Mouse (Mus musculus) testis, adult 2 months (tissue): Measurements from ENCODE around the gene Zmiz2. TPM values are rescaled to one million over a fixed set of nuclear protein-coding genes. Genes with fewer than 3 reads are reported as not detected.
"Not testable (repeated sequence)": the region's sequence is repeated elsewhere in the genome, so short reads cannot be mapped to it uniquely, and the experiment has no call there.

Source experiments
- H3K27ac ChIP-seq: fragments of 200-500 bp; 2 replicates; pipeline ENCODE4 v1.5.1; 2012; ENCODE audit warnings: low read depth, low read length; ENCODE audit not compliant: control insufficient read depth, insufficient read depth
- H3K27me3 ChIP-seq: fragments of 200-500 bp; 2 replicates; pipeline ENCODE4 v1.6.1; 2012; ENCODE audit warnings: mild to moderate bottlenecking, low read length, moderate library complexity; ENCODE audit not compliant: control insufficient read depth, insufficient read depth
- H3K36me3 ChIP-seq: fragments of 200-500 bp; 2 replicates; pipeline ENCODE4 v1.6.1; 2012; ENCODE audit warnings: mild to moderate bottlenecking, low read length; ENCODE audit not compliant: control insufficient read depth, insufficient read depth
- H3K4me1 ChIP-seq: fragments of 200-500 bp; 2 replicates; pipeline ENCODE4 v1.6.1; 2012; ENCODE audit warnings: low read length; ENCODE audit not compliant: control insufficient read depth, insufficient read depth
- H3K4me3 ChIP-seq: fragments of 200-500 bp; 2 replicates; pipeline ENCODE4 v1.5.1; 2012; ENCODE audit warnings: low read depth, mild to moderate bottlenecking, low read length, moderate library complexity, mixed read lengths; ENCODE audit not compliant: control insufficient read depth
- CTCF ChIP-seq: fragments of 200-500 bp; IDR thresholded peaks from 2 replicates; pipeline ENCODE4 v1.5.1; 2012; ENCODE audit warnings: low read depth, mild to moderate bottlenecking, inconsistent platforms, low read length, moderate library complexity; ENCODE audit not compliant: control insufficient read depth, insufficient read depth, insufficient replicate concordance
- POLR2A ChIP-seq: fragments of 200-500 bp; IDR thresholded peaks from 2 replicates; pipeline ENCODE4 v1.6.1; 2012; ENCODE audit warnings: low read depth, mild to moderate bottlenecking, inconsistent platforms, low read length, moderate library complexity; ENCODE audit not compliant: control insufficient read depth
- polyA plus RNA-seq: library from polyadenylated mRNA; depleted of rRNA; stranded (reverse); fragments of >200 nt; gene quantifications from 2 replicates; pipeline ENCODE4 v1.2.3, GENCODE M21; 2012

Gene Zmiz2
- polyA plus RNA-seq, 1 experiment = 160 TPM

DNA sequence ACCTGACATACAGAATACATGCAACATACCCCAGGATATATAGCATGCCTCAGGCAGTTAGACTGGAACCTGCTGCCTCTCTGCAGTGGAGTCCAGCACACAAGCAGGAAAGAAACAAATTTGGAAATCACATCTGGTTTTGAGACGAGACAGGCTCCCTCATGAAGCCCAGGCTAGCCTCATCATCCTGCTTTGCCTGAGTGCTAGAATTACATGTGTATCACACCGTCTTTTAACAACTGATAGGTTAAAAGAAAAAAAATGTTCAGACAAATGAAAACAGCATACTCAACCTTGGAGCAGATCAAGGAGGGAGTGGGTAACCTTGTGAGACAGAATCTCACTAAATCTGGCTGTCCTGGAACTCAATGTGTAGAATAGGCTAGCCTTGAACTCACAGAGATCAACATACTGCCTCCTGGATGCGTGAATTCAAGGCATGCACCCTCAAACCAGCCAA, 18.3 kb downstream of the Zmiz2 start:
- Histone ChIP-seq H3K4me1 (peaks cover 2% of the 10 kb centered on the region), H3K36me3 (peaks cover 2% of the 10 kb centered on the region; the same call in 1 of the 2 replicates), H3K4me3 (no peak overlapping the region), H3K27ac (no peak overlapping the region), H3K27me3 (no peaks in the 10 kb centered on the region)
- TF ChIP-seq POLR2A (no peak), CTCF (no peak)

DNA sequence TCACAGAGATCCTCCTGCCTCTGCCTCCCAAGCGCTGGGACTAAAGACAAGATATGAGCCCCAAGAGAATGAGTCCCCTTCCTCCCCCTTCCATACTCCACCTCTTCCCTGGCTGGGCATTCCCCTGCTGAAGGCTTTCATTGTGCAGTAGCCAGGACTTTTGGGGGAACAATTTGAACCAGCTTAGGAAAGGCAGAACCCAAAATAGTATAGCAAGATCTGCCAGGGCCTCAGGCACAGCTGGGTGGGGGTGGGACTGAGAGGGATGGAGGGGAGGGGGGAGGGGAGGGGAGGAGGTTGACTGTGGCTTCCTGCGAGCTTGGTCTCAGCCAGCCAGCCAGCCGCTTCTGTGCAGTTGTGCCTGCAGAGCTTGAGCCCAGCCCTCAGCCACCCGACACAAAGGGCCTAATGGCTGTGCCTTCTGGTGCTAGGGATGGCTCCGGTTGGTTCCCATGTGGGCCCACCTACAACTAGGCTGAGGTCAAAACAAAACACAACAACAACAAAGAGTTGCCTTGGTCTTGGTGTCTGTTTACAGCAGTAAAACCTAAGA, 21.3 kb downstream of the Zmiz2 start:
- Histone ChIP-seq H3K27ac (no peak overlapping the region), H3K4me3 (no peak overlapping the region), H3K27me3 (no peaks in the 10 kb centered on the region), H3K4me1 (peaks cover 8% of the 10 kb centered on the region), H3K36me3 (no peaks in the 10 kb centered on the region)
- TF ChIP-seq CTCF (no peak), POLR2A (no peak)

DNA sequence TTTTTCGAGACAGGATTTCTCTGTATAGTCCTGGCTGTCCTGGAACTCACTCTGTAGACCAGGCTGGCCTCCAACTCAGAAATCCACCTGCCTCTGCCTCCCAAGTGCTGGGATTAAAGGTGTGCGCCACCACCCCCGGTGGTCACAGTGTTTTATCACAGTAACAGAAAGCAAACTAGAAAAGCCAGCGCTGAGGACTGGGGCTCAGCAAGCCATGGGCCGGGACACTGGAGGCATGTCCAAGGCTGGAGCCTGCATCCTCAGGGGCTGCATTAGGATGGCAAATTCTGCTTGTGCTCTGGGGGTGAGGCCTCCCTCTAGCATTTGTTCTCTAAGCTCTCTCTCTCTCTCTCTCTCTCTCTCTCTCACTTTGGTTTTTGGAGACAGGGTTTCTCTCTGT, 21.9 kb downstream of the Zmiz2 start:
- not testable (repeated sequence) for H3K36me3 ChIP-seq, H3K27ac ChIP-seq, H3K4me3 ChIP-seq, H3K27me3 ChIP-seq, H3K4me1 ChIP-seq

DNA sequence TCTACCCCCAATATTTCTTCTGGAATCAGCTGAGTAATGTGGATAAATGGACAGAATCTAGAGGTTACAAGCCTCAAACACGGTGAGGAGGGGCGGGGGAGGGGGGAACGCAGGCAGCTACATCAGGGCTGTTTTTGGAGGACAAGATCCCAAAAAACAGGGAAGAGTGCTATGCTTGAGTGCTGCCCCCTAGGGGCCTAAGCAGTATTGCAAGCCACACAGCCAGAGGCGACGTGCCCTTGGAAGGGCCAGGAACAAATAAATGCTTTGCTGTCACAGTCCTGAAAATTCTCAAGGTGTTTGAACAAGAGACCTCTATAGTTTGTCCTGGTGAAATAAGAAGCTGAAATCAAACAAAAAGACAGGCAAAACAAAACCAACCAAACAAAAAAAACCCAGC, 22.8 kb downstream of the Zmiz2 start:
- TF ChIP-seq POLR2A = 0 out of 2 replicates have a peak, but pooled peaks have one; percentile 22
- TF ChIP-seq CTCF = peak; percentile 87
- Histone ChIP-seq H3K27ac (no peak overlapping the region), H3K4me1 (peaks cover 10% of the 10 kb centered on the region), H3K27me3 (no peaks in the 10 kb centered on the region), H3K4me3 (no peak overlapping the region), H3K36me3 (no peaks in the 10 kb centered on the region)

DNA sequence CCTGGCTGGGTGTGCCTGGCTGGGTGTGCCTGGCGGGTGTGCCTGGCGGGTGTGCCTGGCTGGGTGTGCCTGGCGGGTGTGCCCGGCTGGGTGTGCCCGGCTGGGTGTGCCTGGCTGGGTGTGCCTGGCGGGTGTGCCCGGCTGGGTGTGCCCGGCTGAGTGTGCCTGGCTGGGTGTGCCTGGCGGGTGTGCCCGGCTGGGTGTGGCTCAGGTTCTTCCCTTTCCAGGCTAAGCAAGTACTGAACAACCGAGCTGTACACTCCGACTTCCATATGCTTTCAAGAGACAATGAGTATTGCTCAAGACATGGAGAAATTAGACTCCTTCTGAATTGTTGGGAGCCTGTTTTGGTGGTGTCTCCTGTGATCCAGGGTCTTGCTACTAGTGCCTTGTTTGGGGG, 24.4 kb downstream of the Zmiz2 start:
- Histone ChIP-seq H3K27me3 (no peaks in the 10 kb centered on the region), H3K4me1 (peaks cover 10% of the 10 kb centered on the region), H3K4me3 (no peak overlapping the region), H3K36me3 (no peaks in the 10 kb centered on the region; the same call in 1 of the 2 replicates), H3K27ac (no peak overlapping the region)
- TF ChIP-seq POLR2A (no peak), CTCF (no peak)

DNA sequence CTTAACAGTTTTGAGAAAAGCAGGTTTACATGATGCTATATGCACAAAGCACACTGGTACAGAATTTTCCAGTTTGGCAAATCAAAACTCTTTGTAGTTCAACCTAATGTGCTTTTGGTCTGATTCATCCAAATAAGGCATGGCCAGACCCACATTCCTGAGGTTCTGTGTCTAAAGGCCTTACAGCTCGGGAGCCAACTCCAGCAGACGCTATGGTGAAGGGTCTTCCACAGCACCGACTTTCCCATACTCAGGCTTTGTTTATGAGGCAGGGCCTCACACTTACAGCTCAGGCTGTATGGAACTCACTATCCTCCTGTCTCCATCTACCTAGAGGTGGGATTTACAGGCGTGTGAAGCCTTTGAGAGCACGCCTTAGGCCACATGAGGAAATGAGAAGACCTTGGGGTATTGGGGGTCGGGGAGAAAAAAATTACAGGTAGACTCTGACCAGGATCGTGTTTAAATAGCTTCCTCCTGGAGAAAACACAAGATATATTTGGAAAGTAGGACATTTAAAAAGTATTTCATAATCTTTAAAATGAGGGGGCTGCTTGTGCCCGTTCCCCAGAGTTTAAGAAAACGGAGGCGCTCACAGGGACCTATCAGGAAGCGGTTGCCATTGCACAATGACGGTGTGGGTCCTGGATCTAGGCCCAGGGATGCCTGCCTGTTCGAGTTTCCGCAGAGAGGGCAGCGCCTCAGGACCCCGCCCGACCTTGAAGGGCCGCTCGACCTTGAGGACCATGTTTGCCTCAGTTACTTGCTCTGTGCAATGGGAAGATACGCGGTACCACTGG, 26.1 kb downstream of the Zmiz2 start, which contains the start of gene Ppia:
TSS of gene Ppia (plus strand) at position 693 of the 800 bp plus-strand sequence.
- Histone ChIP-seq H3K36me3 (no peaks in the 10 kb centered on the region; the same call in 1 of the 2 replicates), H3K27me3 (no peaks in the 10 kb centered on the region), H3K27ac (peak within 1 kb of the TSS; percentile 99), H3K4me3 (peak within 1 kb of the TSS; percentile 99), H3K4me1 (peaks cover 10% of the 10 kb centered on the region)
- TF ChIP-seq CTCF = no peak
- TF ChIP-seq POLR2A = no peak

DNA sequence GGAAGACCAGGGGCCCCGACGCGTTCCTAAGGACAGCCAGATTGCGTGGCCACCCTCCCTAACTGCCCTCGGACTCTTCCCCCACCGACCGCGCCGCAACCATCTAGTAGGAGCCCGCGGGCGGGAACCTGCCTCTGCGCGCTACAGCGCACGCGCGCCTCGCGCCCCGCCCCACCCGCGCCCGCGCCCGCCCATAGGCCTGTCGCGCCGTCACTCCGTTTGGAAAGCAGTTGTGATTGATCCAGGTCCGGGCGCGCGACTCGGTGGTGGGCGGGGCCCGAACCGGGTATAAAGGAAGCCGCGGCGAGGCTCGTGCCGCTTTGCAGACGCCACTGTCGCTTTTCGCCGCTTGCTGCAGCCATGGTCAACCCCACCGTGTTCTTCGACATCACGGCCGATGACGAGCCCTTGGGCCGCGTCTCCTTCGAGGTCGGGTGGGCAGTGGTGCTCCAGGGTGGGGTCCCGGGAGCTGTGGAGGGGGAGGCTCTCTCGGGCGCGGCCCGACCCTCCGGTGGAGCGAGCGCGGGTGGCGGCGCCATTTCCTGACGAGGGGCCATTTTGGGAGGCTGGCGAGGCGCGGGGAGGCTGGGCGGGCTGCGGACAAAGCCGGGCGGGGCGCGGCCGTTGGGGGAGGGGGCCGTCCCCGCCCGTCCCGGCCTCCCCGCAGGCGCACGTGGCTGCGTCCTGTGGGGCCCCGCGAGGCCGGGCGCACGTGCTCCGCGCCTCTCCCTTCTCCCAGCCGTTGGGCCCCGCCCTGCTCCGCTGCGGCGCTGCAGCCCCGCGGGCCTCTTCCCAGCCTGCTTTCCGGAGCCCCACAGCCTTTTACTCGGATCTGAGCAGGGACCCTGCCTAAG, 26.9 kb downstream of the Zmiz2 start:
- no peaks in the 10 kb centered on the region for H3K27me3 ChIP-seq
- H3K4me1 ChIP-seq = peaks cover 10% of the 10 kb centered on the region
- peak overlapping the region; percentile 99 for H3K4me3 ChIP-seq
- peak overlapping the region; percentile 99 for H3K27ac ChIP-seq
- H3K36me3 ChIP-seq = no peaks in the 10 kb centered on the region; the same call in 1 of the 2 replicates
- peak; percentile 87 for TF ChIP-seq POLR2A
- TF ChIP-seq CTCF = no peak
